Mouse (Mus musculus) liver, adult 2 months (tissue): ENCODE measurements around the gene Ntm.

Experiments
- CTCF ChIP-seq: fragments of 200-500 bp; IDR thresholded peaks from 2 replicates; pipeline ENCODE4 v1.5.1; 2011; ENCODE audit warnings: low read depth, low read length, control low read depth
- POLR2A ChIP-seq: fragments of 200-500 bp; IDR thresholded peaks from 2 replicates; pipeline ENCODE4 v1.6.1; 2011; ENCODE audit warnings: low read length, control low read depth; ENCODE audit not compliant: insufficient read depth; ENCODE audit errors: extremely low read depth

- no peak for TF ChIP-seq POLR2A
- no peak for TF ChIP-seq CTCF
Measured at GRCm38 (mm10) chr9:29012541-29012940, 950.4 kb downstream of the Ntm start.
